Mouse (Mus musculus) right cerebral cortex, adult 18-20 months (tissue): Measurements from ENCODE around the gene Hscb.
"Not testable (repeated sequence)": the region's sequence is repeated elsewhere in the genome, so short reads cannot be mapped to it uniquely, and the experiment has no call there.

ENCODE experiments used
- DNase-seq: peaks from one replicate; pipeline ENCODE4 v3.0.0; 2022; ENCODE audit warnings: mixed read lengths

Gene Hscb

GRCm38 (mm10) chr5:110839678-110840365 is at the start of gene Hscb, which contains the start of gene Chek2:
Gene Hscb (minus strand): TSS chr5:110839777.
Gene Chek2 (plus strand): TSS chr5:110839979.
- DNase-seq, result peak; percentile 99

DNA sequence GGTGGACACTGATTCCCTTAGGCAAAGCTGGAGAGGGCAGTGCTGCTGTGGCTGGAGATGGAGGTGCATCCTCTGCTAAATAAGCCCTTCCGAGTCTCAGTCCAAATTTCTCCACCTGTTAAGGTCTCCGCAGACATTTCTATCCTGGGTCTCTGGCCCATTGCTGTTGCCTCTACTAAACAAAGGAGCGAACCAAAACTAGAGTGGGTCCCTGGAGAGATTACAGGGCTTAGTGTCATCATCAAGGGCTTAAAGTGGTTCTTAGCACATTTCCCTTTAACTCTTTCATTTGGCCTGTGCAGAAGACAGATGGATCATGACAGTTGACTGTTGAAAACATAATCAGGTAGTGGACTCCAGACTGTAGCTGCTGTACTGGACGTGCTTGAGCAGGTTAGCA is 49.0 kb upstream of the Hscb start:
- DNase-seq, result no peak

DNA sequence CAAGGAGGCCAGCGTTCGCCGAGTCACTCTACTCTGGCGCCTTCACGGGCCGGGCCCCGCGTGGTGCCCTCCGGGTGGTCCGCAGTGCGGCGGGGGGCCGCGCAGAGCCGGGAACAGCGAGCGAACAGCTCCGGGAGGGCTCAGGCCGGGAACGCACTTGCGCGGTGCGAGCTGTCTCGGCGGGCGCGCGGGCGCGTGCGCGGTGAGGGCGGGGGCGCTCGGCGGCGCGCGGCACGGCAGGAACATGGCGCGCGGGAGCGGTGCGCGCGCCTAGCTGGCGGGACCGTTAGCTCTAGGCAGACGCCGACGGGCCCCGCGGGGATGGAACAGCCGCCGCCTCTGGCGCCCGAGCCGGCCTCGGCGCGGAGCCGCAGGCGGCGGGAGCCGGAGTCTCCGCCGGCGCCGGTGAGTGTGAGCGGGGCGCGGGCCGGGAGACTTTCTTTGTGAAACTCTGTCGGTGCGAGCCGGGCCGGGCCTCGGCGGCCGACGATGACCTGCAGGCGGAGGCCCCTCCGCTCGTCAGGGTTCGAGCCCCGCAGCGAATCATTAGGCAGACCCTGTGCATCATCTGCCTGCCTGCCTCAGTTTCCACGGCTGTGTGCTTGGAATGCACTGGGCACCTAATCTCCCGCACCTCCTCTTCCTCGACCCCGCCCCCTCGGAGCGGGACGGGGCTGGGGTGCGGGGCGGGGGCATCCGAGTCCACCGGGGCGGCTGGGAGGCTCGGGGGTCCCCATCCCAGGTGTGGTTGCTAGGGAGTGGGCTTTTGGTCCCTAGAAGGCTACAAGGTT is 40.2 kb upstream of the Hscb start, which contains the start of gene Ttc28:
Gene Ttc28 (plus strand): TSS at position 220 of the 791 bp plus-strand sequence.
- DNase-seq, result peak; percentile 89

GRCm38 (mm10) chr5:110879042-110879441 is 39.5 kb upstream of the Hscb start:
- DNase-seq, result no peak

GRCm38 (mm10) chr5:110878526-110878925 is 38.9 kb upstream of the Hscb start:
- not testable (repeated sequence) for DNase-seq

- DNase-seq, result no peak
These were observed 38.3 kb upstream of the Hscb start for GRCm38 (mm10) chr5:110877666-110878505.

- no peak for DNase-seq
These were observed 35.7 kb upstream of the Hscb start for GRCm38 (mm10) chr5:110875286-110875685.

GRCm38 (mm10) chr5:110874711-110875110 is 35.1 kb upstream of the Hscb start:
- no peak for DNase-seq

DNA sequence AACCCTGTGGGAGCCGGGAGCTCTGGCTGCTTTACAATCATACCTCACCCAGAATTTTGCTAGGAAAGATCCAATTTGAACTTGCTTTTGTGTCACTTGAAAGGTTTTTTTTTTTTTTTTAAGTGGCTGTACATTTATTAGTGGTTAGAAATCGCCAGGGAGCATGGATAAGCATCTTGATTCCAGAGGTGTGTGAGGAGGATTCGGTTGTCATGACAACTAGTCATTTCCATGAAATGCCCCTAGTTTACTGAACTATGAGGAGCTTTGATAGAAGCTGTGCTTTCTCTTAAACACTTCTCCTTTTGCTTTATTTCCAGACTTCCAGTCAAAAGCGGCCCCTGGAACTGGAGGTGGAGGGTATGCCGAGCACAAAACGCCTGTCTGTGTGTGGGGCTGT is 33.6 kb upstream of the Hscb start:
- no peak for DNase-seq

DNA sequence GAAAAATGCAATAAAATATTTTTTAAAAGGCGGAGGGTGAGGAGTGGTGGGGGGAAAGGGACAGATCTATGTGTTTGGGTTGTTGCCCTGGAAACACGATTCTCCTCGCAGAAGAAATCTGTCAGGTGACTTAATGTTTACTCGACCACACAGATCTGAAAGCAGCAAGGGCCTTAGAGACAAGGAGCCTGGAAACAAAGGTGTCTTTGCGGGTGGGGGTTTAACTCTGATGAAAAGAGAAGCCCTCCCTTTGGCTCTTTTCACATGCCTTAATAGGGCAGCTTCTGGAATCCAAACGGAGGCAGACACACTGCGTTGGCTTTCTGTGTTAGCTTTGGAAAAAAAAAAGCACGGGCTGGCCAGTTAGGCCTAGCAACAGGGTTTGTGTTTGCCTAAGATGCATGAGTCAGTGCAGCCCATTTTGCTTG is 29.7 kb upstream of the Hscb start:
- DNase-seq, result peak; percentile 4

DNA sequence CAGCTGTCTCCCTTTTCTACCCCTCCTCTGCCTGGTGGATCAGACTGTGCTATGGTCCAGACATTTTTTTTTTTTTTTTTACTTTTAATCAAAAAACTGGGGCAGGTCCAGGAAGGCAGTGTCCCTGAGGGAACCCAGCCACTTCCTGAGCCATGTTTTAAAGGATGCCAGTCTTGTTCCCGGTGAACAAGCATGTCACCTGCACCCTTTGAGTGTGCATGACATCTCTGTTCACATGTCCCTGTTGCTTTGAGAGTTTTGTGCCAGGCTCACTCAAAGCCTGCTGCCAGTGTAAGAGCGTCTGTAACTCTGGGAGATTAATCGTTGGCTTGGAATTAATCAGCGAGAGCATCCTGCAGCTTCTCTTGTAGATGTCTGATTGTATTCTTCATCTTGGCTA is 28.9 kb upstream of the Hscb start:
- no peak for DNase-seq

GRCm38 (mm10) chr5:110860445-110860844 is 20.9 kb upstream of the Hscb start:
- no peak for DNase-seq

- peak; percentile 20 for DNase-seq
These were observed 19.6 kb upstream of the Hscb start for GRCm38 (mm10) chr5:110859013-110859650.

- no peak for DNase-seq
These were observed 17.5 kb upstream of the Hscb start for GRCm38 (mm10) chr5:110857091-110857490.

GRCm38 (mm10) chr5:110852990-110853389 is 13.4 kb upstream of the Hscb start:
- no peak for DNase-seq

DNA sequence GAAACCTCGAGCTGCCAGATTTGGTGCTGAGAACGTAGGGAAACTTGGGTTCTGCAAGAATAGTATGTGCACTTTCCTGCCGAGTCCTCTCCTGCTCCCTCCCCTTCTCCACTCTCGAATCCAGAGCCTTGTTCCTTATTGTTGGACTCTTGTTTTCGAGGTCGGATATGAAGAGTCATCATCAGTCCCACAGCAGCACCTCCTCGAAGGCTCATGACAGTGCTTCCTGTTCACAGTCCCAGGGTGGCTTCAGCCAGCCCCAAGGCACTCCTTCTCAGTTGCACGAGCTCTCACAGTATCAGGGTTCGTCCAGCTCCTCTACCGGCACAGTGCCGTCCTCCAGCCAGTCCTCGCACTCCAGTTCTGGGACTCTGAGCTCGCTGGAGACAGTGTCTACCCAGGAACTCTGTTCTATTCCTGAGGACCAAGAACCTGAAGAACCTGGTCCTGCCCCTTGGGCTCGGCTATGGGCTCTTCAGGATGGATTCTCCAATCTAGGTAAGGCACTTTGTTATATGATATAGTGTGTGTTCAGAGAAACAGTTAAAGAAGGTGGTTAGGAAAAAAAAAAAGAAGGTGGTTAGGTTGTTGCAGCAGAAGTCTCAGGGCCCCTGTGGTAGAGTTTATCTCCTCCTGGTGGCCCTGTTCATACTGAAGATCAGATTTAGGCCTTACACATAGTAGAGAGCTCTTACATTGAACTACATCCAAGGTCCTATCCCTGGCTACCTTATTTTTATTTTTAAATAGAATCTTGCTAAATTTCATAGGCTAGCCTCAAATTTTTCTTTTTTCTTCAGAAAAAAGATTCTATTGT is 1.7 kb upstream of the Hscb start:
- no peak for DNase-seq

GRCm38 (mm10) chr5:110840465-110840864 is 888 bp upstream of the Hscb start:
- no peak for DNase-seq

- no peak for DNase-seq
These were observed 419 bp downstream of the Hscb start for GRCm38 (mm10) chr5:110839038-110839677.

- not testable (repeated sequence) for DNase-seq
These were observed 1.6 kb downstream of the Hscb start for GRCm38 (mm10) chr5:110838016-110838415.

- DNase-seq, result peak; percentile 25
These were observed 3.6 kb downstream of the Hscb start for GRCm38 (mm10) chr5:110835959-110836358.
